Mouse (Mus musculus): ENCODE results near the gene Tmem88. TPM values are rescaled to one million over a fixed set of nuclear protein-coding genes. Genes with fewer than 3 reads are reported as not detected.

Tmem88 gene
- total and polyA plus RNA-seq, 3 experiments: 0.16 to 0.25 TPM; not detected in 1

DNA sequence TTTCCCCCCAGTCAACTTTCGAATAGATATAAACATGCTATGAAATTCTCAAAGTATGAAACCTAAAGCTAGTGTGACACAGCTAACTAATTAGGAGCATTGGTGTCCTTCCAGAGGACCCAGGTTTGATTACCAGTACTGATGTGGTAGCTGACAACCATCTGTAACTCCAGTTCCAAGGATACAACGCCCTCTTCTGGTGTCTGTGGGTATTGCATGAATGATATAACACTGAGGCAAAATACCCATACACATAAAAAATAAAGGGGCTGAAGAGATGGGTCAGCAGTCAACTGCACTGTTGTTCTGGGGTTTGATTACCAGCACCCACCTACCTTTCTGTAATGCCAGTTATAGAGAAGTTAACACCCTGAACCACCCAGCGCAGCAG is 25.3 kb downstream of the Tmem88 start:
- Histone ChIP-seq H3K27ac (ENCODE audit: insufficient read depth, low read depth) (no peak overlapping the region), H3K4me2 (ENCODE audit: insufficient read depth, low read depth, poor library complexity, severe bottlenecking) (no peak overlapping the region), H3K27me3 (replicated peaks) (no peaks in the 10 kb centered on the region), H3K4me3 (replicated peaks in 1 of 3; ENCODE audit: low read depth in 2 of 3, low read length in 2 of 3, poor library complexity in 1 of 3) (no peak overlapping the region), H3K4me1 (ENCODE audit: control insufficient read depth in 1 of 2, insufficient read depth in 2 of 2) (peaks cover 4 to 22% of the 10 kb centered on the region in 2 experiments), H3K9ac (ENCODE audit: insufficient read depth, low read depth) (no peak overlapping the region), H3K79me2 (replicated peaks; ENCODE audit: control insufficient read depth, extremely low read depth, insufficient read depth, poor library complexity, severe bottlenecking) (peaks cover 3% of the 10 kb centered on the region; the same call in 1 of the 2 replicates), H3K9me3 (replicated peaks; ENCODE audit: low read length) (no peaks in the 10 kb centered on the region), H3K36me3 (replicated peaks in 1 of 2; ENCODE audit: control insufficient read depth in 1 of 2, insufficient read depth in 1 of 2, low read length in 1 of 2) (peaks cover 7 to 44% of the 10 kb centered on the region in 2 experiments)
- in situ Hi-C loops (cut with MboI; ENCODE audit: low pct_ligation_motif_present, low pct_unique_long_range_greater_than_20kb, low sequenced_read_pairs): no loop called here
- TF ChIP-seq KAT2A (IDR thresholded peaks at IDR 0.05; ENCODE audit: insufficient replicate concordance, low read length): no peak
- peak; percentile 35 for TF ChIP-seq RAD21 (IDR thresholded peaks at IDR 0.05; ENCODE audit: low read depth, low read length)
- TF ChIP-seq E2F4 (IDR thresholded peaks at IDR 0.05; ENCODE audit: insufficient replicate concordance, low read depth, low read length): no peak
- TF ChIP-seq CTCF (conservative IDR thresholded peaks at IDR 0.05 in 1 of 2, IDR thresholded peaks at IDR 0.05 in 1 of 2; ENCODE audit: low read depth in 2 of 2, low read length in 2 of 2): peak; percentile 60 to 73
- TF ChIP-seq USF1 (IDR thresholded peaks at IDR 0.05; ENCODE audit: low read depth, low read length): no peak
- no peak for TF ChIP-seq MAX (IDR thresholded peaks at IDR 0.05; ENCODE audit: low read length)
- no peak for TF ChIP-seq CHD2 (IDR thresholded peaks at IDR 0.05; ENCODE audit: low read length)
- no peak for TF ChIP-seq MAZ (IDR thresholded peaks at IDR 0.05; ENCODE audit: low read depth, low read length)
- TF ChIP-seq PAX5 (IDR thresholded peaks at IDR 0.05; ENCODE audit: low read length): no peak
- no peak for TF ChIP-seq JUN (IDR thresholded peaks at IDR 0.05; ENCODE audit: insufficient read depth, low read depth, low read length)
- TF ChIP-seq POLR2A (IDR thresholded peaks at IDR 0.05; ENCODE audit: low read depth, low read length): no peak
- TF ChIP-seq SMC3 (IDR thresholded peaks at IDR 0.05; ENCODE audit: low read depth, low read length): peak; percentile 44
- TF ChIP-seq ELF1 (IDR thresholded peaks at IDR 0.05; ENCODE audit: low read depth, low read length): no peak
- TF ChIP-seq BHLHE40 (IDR thresholded peaks at IDR 0.05; ENCODE audit: low read depth, low read length): no peak
- TF ChIP-seq MEF2A (IDR thresholded peaks at IDR 0.05; ENCODE audit: borderline replicate concordance, low read depth, low read length): no peak
- TF ChIP-seq ETS1 (conservative IDR thresholded peaks at IDR 0.05; ENCODE audit: low read depth, low read length): no peak
- no peak for TF ChIP-seq MAFK (IDR thresholded peaks at IDR 0.05; ENCODE audit: insufficient replicate concordance, low read length)
- no peak for TF ChIP-seq ZC3H11A (IDR thresholded peaks at IDR 0.05; ENCODE audit: low read depth, low read length)
- no peak for TF ChIP-seq ZMIZ1 (IDR thresholded peaks at IDR 0.05; ENCODE audit: low read depth, low read length)
- dilution Hi-C loops (cut with MboI; ENCODE audit: extremely low pct_ligation_motif_present, extremely low pct_unique_long_range_greater_than_20kb, low sequenced_read_pairs): no loop called here
- DNase-seq (ENCODE audit: extremely low read depth): peak; percentile 24

- Histone ChIP-seq H3K4me1 (ENCODE audit: control insufficient read depth in 1 of 2, insufficient read depth in 2 of 2) (peaks cover 4 to 23% of the 10 kb centered on the region in 2 experiments), H3K79me2 (replicated peaks; ENCODE audit: control insufficient read depth, extremely low read depth, insufficient read depth, poor library complexity, severe bottlenecking) (peaks cover 3% of the 10 kb centered on the region; the same call in 1 of the 2 replicates), H3K9me3 (replicated peaks; ENCODE audit: low read length) (no peaks in the 10 kb centered on the region), H3K27me3 (replicated peaks) (no peaks in the 10 kb centered on the region), H3K27ac (ENCODE audit: insufficient read depth, low read depth) (no peak overlapping the region), H3K9ac (ENCODE audit: insufficient read depth, low read depth) (no peak overlapping the region), H3K4me2 (ENCODE audit: insufficient read depth, low read depth, poor library complexity, severe bottlenecking) (no peak overlapping the region), H3K4me3 (replicated peaks in 1 of 3; ENCODE audit: low read depth in 2 of 3, low read length in 2 of 3, poor library complexity in 1 of 3) (no peak overlapping the region), H3K36me3 (replicated peaks in 1 of 2; ENCODE audit: control insufficient read depth in 1 of 2, insufficient read depth in 1 of 2, low read length in 1 of 2) (peaks cover 7 to 39% of the 10 kb centered on the region in 2 experiments)
- no peak for TF ChIP-seq ZMIZ1 (IDR thresholded peaks at IDR 0.05; ENCODE audit: low read depth, low read length)
- TF ChIP-seq NRF1 (IDR thresholded peaks at IDR 0.05; ENCODE audit: low read depth, low read length): no peak
- TF ChIP-seq MYC (IDR thresholded peaks at IDR 0.05; ENCODE audit: low read depth, low read length): no peak
- DNase-seq (ENCODE audit: extremely low read depth): no peak
- dilution Hi-C loops (cut with MboI; ENCODE audit: extremely low pct_ligation_motif_present, extremely low pct_unique_long_range_greater_than_20kb, low sequenced_read_pairs) (no loop called here), in situ Hi-C loops (cut with MboI; ENCODE audit: low pct_ligation_motif_present, low pct_unique_long_range_greater_than_20kb, low sequenced_read_pairs) (no loop called here)
Observed at GRCm38 (mm10) chr11:69372056-69372779, 25.8 kb downstream of the Tmem88 start.

All from CH12.LX (cell line).